Mouse (Mus musculus): ENCODE measurements around the gene Mrpl48. TPM values are rescaled to one million over a fixed set of nuclear protein-coding genes. Genes with fewer than 3 reads are reported as not detected.

Gene Mrpl48
- polyA plus RNA-seq, 1 experiment from 2014 or later, result 80.9 TPM

GRCm38 (mm10) chr7:100522222-100522621, 85.9 kb downstream of the Mrpl48 start:
- no peaks in the 10 kb centered on the region for H3K4me1 ChIP-seq (replicated peaks)
- no peak overlapping the region for H3K4me2 ChIP-seq (replicated peaks)
- no peaks in the 10 kb centered on the region for H3K27me3 ChIP-seq
- H3K9ac ChIP-seq (replicated peaks), result no peak overlapping the region
- no peak overlapping the region for H3K27ac ChIP-seq
- no peaks in the 10 kb centered on the region for H3K36me3 ChIP-seq
- H3K9me3 ChIP-seq, result no peaks in the 10 kb centered on the region
- 75% methylated on average over 3 of the region's 3 CpGs for WGBS
- ATAC-seq, result no peak
- no peak overlapping the region for H3K4me3 ChIP-seq (replicated peaks)

DNA sequence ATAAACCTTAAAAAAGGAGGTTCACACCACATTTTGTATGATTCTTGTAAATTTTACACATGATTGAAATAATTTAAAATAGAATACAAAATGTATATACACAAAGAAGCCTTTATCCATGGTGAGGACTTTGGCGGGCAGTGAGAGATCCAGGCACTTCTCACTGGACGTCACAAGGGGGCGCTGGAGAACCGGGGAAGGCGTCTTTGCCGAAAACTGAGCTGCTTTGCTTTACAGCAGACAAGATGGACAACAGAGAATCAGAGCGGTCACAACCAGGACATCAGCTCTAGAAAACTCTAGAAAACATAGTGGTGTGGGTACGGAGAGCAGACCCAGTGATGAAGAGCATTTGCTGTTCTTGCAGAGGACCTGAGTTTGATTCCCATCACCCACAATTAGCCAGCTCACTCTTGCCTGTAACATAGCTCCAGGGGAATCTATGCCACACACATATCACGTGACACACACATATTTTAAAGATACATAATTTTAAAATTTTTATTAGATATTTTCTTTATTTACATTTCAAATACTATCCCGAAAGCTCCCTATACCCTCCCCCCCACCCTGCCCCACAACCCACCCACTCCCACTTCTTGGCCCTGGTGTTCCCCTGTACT, 87.3 kb downstream of the Mrpl48 start:
- Histone ChIP-seq H3K27ac (no peak overlapping the region), H3K4me3 (replicated peaks) (no peak overlapping the region), H3K9ac (replicated peaks) (no peak overlapping the region), H3K36me3 (no peaks in the 10 kb centered on the region), H3K9me3 (no peaks in the 10 kb centered on the region), H3K4me2 (replicated peaks) (no peak overlapping the region; the same call in 1 of the 2 replicates), H3K27me3 (no peaks in the 10 kb centered on the region), H3K4me1 (replicated peaks) (no peaks in the 10 kb centered on the region)
- ATAC-seq, result peak; percentile 72
- WGBS, result 21% methylated on average over 10 of the region's 10 CpGs

DNA sequence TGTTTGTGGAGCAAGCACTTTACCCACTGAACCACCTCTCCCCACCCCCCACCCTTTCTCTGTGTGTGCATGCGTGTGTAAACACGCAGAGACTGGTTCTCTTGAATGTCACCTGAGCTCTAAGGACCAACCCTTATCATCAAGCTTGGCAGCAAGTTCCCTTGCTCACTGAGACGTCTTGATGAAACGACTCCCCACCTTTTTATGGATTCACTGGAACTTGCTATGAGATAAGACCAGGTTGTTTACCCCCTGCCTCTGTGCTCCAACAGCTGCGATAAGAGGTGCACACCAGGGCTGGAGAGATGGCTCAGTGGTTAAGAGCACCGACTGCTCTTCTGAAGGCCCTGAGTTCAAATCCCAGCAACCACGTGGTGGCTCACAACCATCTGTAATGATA, 87.9 kb downstream of the Mrpl48 start:
- Histone ChIP-seq H3K27me3 (no peaks in the 10 kb centered on the region), H3K9me3 (no peaks in the 10 kb centered on the region), H3K4me2 (replicated peaks) (no peak overlapping the region), H3K27ac (no peak overlapping the region), H3K36me3 (no peaks in the 10 kb centered on the region), H3K4me3 (replicated peaks) (no peak overlapping the region), H3K4me1 (replicated peaks) (no peaks in the 10 kb centered on the region), H3K9ac (replicated peaks) (no peak overlapping the region)
- 73% methylated on average over 7 of the region's 7 CpGs for WGBS
- ATAC-seq, result no peak

DNA sequence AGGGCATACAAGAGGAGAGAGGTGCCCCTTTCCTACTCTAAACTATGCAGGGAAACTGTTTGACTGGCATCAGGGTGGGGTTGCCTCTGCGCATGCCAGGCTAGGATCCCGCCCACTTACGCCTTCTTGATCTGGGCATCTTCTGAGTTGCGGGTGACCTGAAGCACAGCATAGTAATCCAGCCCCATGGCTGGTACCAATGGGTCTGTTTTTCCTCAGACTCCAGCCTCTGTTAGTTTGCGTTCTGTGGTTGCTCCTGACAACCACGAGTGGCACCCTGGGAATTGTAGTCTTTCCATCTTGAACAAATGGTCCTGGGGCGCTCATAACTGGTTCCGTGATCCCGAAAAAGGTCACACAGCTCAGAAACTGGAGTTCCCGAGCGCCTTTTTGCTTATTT, 93.5 kb downstream of the Mrpl48 start, which contains the start of gene Dnajb13:
Dnajb13 (minus strand) TSS at position 388 of the 400 bp plus-strand sequence.
- Histone ChIP-seq H3K36me3 (no peaks in the 10 kb centered on the region), H3K4me1 (replicated peaks) (no peaks in the 10 kb centered on the region; the same call in 1 of the 2 replicates), H3K27ac (no peak within 1 kb of the TSS), H3K4me2 (replicated peaks) (peak within 1 kb of the TSS; percentile 17), H3K9ac (replicated peaks) (no peak within 1 kb of the TSS), H3K9me3 (no peaks in the 10 kb centered on the region), H3K4me3 (replicated peaks) (no peak within 1 kb of the TSS), H3K27me3 (no peaks in the 10 kb centered on the region)
- 42% methylated on average over 11 of the region's 11 CpGs for WGBS
- peak; percentile 60 for ATAC-seq

DNA sequence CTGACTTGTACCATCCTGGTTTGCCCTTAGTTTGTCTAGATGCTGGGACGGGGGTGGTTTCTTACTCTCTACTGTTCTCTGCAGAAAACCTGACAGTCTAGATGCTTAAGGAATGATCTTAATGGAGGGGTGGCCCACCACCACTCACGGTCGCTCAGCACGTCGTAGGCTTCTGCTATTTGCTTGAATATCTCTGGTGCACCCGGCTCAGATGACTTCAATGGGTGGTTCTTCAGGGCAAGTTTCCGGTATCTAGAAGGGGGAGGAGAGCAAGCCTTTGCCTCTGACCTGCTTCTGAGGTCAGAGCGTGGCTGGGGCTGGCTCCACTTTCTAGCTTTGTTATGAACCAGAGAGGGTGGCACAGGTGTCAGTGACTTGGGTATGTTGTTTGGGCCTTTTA, 96.5 kb downstream of the Mrpl48 start:
- no peak overlapping the region for H3K27ac ChIP-seq
- H3K27me3 ChIP-seq, result no peaks in the 10 kb centered on the region
- H3K9me3 ChIP-seq, result no peaks in the 10 kb centered on the region
- H3K36me3 ChIP-seq, result no peaks in the 10 kb centered on the region
- H3K4me1 ChIP-seq (replicated peaks), result no peaks in the 10 kb centered on the region; the same call in 1 of the 2 replicates
- H3K4me2 ChIP-seq (replicated peaks), result no peak overlapping the region
- H3K9ac ChIP-seq (replicated peaks), result no peak overlapping the region
- 83% methylated on average over 8 of the region's 8 CpGs for WGBS
- no peak for ATAC-seq
- no peak overlapping the region for H3K4me3 ChIP-seq (replicated peaks)

DNA sequence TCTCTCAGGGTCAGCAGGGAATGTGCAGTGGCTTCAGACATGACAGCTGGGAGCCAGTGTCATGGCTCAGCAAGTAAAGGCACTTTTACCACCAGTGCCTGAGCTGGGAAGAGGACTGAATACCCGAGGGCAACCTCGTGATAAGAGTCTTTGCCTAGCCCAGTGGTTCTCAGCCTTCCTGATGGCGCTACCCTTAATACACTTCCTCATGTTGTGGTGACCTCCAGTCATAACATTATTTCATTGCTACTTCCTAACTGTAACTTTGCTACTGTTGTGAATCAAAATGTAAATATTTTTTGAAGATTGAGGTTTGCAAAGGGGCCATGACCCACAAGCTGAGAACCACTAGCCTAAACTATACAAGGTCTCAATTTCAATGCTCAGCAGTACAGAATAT, 99.4 kb downstream of the Mrpl48 start:
- Histone ChIP-seq H3K36me3 (no peaks in the 10 kb centered on the region), H3K4me1 (replicated peaks) (no peaks in the 10 kb centered on the region), H3K4me2 (replicated peaks) (no peak overlapping the region), H3K27me3 (no peaks in the 10 kb centered on the region), H3K4me3 (replicated peaks) (no peak overlapping the region), H3K9ac (replicated peaks) (no peak overlapping the region), H3K27ac (no peak overlapping the region), H3K9me3 (no peaks in the 10 kb centered on the region)
- no peak for ATAC-seq
- WGBS, result 82% methylated on average over 3 of the region's 3 CpGs

GRCm38 (mm10) chr7:100506494-100506893, 101.6 kb downstream of the Mrpl48 start:
- Histone ChIP-seq H3K4me3 (replicated peaks) (no peak overlapping the region), H3K4me1 (replicated peaks) (no peaks in the 10 kb centered on the region), H3K9ac (replicated peaks) (no peak overlapping the region), H3K36me3 (no peaks in the 10 kb centered on the region), H3K4me2 (replicated peaks) (no peak overlapping the region), H3K27ac (no peak overlapping the region), H3K9me3 (no peaks in the 10 kb centered on the region), H3K27me3 (no peaks in the 10 kb centered on the region)
- ATAC-seq, result no peak
- 78% methylated on average over 4 of the region's 4 CpGs for WGBS

DNA sequence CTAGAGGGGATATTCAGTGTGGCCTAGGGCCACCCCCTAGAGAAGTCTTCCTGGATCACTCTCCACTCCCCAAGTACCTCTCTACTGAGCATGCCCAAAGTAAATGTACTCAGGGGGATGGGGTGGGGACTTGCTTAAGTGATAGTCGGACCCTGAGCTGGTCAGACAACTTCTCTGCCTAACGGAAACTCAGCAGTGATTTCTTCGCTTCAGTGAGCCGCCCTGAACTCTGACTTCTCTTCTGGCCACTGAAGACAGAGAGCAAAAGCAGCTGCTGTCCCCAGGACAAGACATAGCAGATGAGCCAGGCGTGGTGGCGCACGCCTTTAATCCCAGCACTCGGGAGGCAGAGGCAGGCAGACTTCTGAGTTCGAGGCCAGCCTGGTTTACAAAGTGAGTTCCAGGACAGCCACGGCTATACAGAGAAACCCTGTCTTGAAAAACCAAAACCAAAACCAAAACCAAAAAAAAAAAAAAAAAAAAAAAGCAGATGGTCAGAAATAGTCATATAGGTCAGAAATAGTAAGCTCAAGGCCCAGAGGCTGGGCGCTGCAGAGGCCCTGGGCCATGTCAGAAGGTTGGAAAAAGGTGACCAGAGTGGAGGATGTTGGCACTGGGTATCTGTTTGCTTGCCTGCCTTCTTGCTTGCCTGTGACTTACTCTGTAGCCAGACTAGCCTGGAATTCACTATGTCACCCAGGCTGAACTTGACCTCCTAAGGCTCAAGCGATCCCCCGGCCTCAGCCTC, 103.2 kb downstream of the Mrpl48 start:
- H3K4me1 ChIP-seq (replicated peaks), result 0 out of 2 replicates have a peak, but pooled peaks cover 4% of the 10 kb centered on the region
- H3K9me3 ChIP-seq, result no peaks in the 10 kb centered on the region
- no peak overlapping the region for H3K27ac ChIP-seq
- no peak overlapping the region for H3K4me3 ChIP-seq (replicated peaks)
- H3K9ac ChIP-seq (replicated peaks), result no peak overlapping the region
- H3K36me3 ChIP-seq, result no peaks in the 10 kb centered on the region
- no peaks in the 10 kb centered on the region for H3K27me3 ChIP-seq
- 85% methylated on average over 13 of the region's 13 CpGs for WGBS
- no peak overlapping the region for H3K4me2 ChIP-seq (replicated peaks)
- ATAC-seq, result no peak

DNA sequence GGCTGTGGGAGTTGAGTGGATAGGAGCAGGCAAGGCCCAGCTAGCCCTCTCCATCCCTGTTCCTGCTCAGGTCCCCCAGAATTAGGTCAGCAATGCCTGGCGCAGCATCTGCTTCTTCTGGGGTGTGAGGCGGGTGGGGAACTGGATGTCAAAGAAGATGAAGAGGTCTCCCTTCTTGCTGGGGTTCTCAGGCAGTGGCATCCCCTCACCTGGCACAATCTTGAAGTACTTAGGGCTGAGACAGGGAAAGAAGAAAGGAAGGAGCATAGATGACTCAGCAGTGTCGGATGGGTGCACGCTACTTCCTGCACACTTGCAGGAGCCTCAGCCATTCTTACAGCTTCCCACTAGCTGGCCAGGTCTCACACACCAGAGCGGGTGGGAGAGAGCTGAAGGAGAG, 105.0 kb downstream of the Mrpl48 start:
- H3K27me3 ChIP-seq, result no peaks in the 10 kb centered on the region
- 0 out of 2 replicates have a peak, but pooled peaks cover 4% of the 10 kb centered on the region for H3K4me1 ChIP-seq (replicated peaks)
- H3K36me3 ChIP-seq, result peaks cover 7% of the 10 kb centered on the region; the same call in 1 of the 2 replicates
- no peak overlapping the region for H3K4me3 ChIP-seq (replicated peaks)
- no peak overlapping the region for H3K27ac ChIP-seq
- no peaks in the 10 kb centered on the region for H3K9me3 ChIP-seq
- WGBS, result 88% methylated on average over 5 of the region's 5 CpGs
- H3K4me2 ChIP-seq (replicated peaks), result no peak overlapping the region
- H3K9ac ChIP-seq (replicated peaks), result no peak overlapping the region
- no peak for ATAC-seq

DNA sequence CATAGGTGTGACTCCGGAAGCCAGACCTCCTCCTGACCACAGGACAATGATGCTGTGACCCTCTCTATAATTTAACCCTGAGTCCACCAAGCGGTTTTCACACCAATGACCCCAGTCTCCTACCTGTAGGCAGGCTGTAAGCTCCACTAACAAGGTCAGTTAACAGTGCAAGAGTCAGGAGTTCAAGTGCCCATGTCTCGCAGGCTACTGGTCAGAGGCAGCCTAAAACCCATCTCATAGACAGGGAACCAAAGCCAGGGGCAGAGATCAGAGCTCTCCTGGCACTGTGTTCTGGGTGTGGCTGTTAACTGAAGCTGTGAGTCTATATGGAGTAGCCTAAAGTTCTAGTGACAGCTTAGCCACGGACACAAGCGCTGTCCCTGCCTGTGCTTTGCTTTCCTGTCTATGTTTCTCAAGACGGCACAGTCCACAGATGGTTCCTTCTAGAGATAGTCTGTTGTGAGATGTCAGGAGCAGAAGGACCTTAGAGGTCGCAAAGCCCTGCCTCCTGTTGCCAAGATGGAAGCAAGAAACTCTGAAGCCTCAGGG, 105.7 kb downstream of the Mrpl48 start:
- H3K27me3 ChIP-seq, result no peaks in the 10 kb centered on the region

DNA sequence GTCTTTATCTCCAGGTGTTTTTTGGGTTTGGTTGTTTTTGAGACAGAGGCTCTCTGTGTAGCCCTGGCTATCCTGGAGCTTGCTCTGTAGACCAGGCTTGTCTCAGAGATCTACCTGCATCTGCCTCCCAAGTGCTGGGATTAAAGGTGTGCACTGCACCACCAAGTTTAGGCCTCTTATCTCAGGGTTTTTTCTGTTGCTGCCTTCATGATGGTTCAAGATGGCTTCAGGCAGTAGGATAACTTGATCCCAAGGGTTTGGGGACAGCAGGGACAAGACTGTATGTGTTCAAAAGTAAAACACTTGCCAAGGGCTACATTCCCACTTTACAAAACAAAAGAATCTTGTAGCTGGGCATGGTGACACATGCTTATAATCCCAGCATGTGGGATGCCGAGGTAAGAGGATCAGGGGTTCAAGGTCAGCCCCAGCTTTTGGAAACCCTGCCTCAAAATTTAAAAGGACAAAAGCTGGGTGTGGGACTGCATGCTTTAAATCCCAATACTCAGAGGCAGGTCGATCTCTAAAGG, 106.2 kb downstream of the Mrpl48 start:
- no peak overlapping the region for H3K4me3 ChIP-seq (replicated peaks)
- H3K9me3 ChIP-seq, result no peaks in the 10 kb centered on the region
- 78% methylated on average over 2 of the region's 2 CpGs for WGBS
- H3K9ac ChIP-seq (replicated peaks), result no peak overlapping the region
- H3K27ac ChIP-seq, result no peak overlapping the region
- peaks cover 7% of the 10 kb centered on the region; the same call in 1 of the 2 replicates for H3K36me3 ChIP-seq
- no peak for ATAC-seq
- H3K27me3 ChIP-seq, result no peaks in the 10 kb centered on the region
- no peak overlapping the region for H3K4me2 ChIP-seq (replicated peaks)
- peaks cover 4% of the 10 kb centered on the region; the same call in 1 of the 2 replicates for H3K4me1 ChIP-seq (replicated peaks)

More for the DNA sequence above, 105.7 kb downstream of the Mrpl48 start:
- no peak overlapping the region for H3K4me2 ChIP-seq (replicated peaks)
- H3K27ac ChIP-seq, result no peak overlapping the region
- 83% methylated on average over 7 of the region's 7 CpGs for WGBS
- H3K36me3 ChIP-seq, result peaks cover 7% of the 10 kb centered on the region; the same call in 1 of the 2 replicates
- ATAC-seq, result no peak
- H3K9ac ChIP-seq (replicated peaks), result no peak overlapping the region
- H3K4me1 ChIP-seq (replicated peaks), result 0 out of 2 replicates have a peak, but pooled peaks cover 4% of the 10 kb centered on the region
- H3K9me3 ChIP-seq, result no peaks in the 10 kb centered on the region
- no peak overlapping the region for H3K4me3 ChIP-seq (replicated peaks)
